Mouse (Mus musculus): Measurements from ENCODE around the gene Bag6. TPM values are rescaled to one million over a fixed set of nuclear protein-coding genes. Genes with fewer than 3 reads are reported as not detected.
A peak's percentile ranks its signal among the peaks of the same experiment; 100 is the strongest.

Bag6 gene
- total and polyA plus RNA-seq, 3 experiments: 140 to 252 (median 216) TPM

DNA sequence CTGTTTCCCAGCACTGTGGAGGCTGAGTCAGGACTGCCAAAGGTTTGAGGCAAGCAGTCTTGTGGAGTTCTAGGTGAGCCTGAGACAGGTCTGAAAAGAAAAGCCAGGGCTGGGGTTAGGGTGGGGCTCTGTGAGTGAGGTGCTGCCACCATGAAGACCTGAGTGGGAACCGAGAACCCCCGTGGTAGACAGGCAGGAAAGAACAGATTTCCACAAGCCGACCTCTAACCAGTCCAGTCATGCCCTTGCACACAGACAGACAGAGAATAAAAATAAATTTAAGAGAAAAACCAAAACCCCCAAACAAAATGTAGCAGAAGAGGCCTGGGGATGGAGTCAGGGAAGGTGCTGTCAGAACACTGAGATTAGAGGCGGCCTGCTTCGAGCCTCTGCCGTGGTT lies 40.4 kb downstream of the Bag6 start:
- TF ChIP-seq POLR2A (IDR thresholded peaks at IDR 0.05; ENCODE audit: insufficient read depth, low read depth, low read length): no peak
- no peak for TF ChIP-seq EP300 (IDR thresholded peaks at IDR 0.05; ENCODE audit: insufficient read depth, low read depth, low read length)
- no peak for TF ChIP-seq CTCF (IDR thresholded peaks at IDR 0.05)
- no peak overlapping the region for H3K27ac ChIP-seq
- no peaks in the 10 kb centered on the region for H3K36me3 ChIP-seq (ENCODE audit: control insufficient read depth, insufficient read depth, low read length)
- H3K4me3 ChIP-seq: no peak overlapping the region
- no peak for DNase-seq
- H3K4me1 ChIP-seq (ENCODE audit: control insufficient read depth, insufficient read depth, low read length): no peaks in the 10 kb centered on the region
- H3K9ac ChIP-seq (ENCODE audit: low read depth, low read length): no peak overlapping the region
- 80% methylated on average over 6 of the region's 6 CpGs for WGBS
- H3K27me3 ChIP-seq (ENCODE audit: control insufficient read depth, insufficient read depth, low read length): no peaks in the 10 kb centered on the region
- H3K79me2 ChIP-seq (replicated peaks; ENCODE audit: control insufficient read depth, insufficient read depth, low read length): no peaks in the 10 kb centered on the region
- intact Hi-C loops (cut with DNase I): no loop called here

DNA sequence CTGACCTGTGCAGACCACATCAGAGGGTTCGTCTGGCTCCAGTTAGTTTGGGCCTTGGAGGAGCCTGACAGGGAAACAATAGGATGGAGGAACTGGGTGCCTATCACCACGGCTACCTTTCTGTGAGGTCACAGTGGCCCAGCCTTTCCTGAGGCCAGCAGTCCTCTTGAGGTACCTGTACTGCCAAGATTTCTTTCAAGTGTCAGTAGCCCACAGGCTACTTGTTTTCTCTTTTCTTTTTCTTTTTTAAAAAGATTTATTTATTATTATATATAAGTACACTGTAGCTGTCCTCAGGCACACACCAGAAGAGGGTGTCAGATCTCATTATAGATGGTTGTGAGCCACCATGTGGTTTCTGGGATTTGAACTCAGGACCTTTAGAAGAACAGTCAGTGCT lies 41.0 kb downstream of the Bag6 start, which contains the start of gene Aif1:
TSS of gene Aif1 (minus strand) at position 101 of the 400 bp plus-strand sequence.
- no peak within 1 kb of the TSS for H3K4me3 ChIP-seq
- no peaks in the 10 kb centered on the region for H3K36me3 ChIP-seq (ENCODE audit: control insufficient read depth, insufficient read depth, low read length)
- H3K27me3 ChIP-seq (ENCODE audit: control insufficient read depth, insufficient read depth, low read length): no peaks in the 10 kb centered on the region
- no peak within 1 kb of the TSS for H3K9ac ChIP-seq (ENCODE audit: low read depth, low read length)
- no peak for DNase-seq
- WGBS: 63% methylated on average over 2 of the region's 2 CpGs
- intact Hi-C loops (cut with DNase I): no loop called here
- TF ChIP-seq POLR2A (IDR thresholded peaks at IDR 0.05; ENCODE audit: insufficient read depth, low read depth, low read length): no peak
- no peak for TF ChIP-seq CTCF (IDR thresholded peaks at IDR 0.05)
- TF ChIP-seq EP300 (IDR thresholded peaks at IDR 0.05; ENCODE audit: insufficient read depth, low read depth, low read length): no peak
- H3K27ac ChIP-seq: no peak within 1 kb of the TSS
- H3K79me2 ChIP-seq (replicated peaks; ENCODE audit: control insufficient read depth, insufficient read depth, low read length): no peaks in the 10 kb centered on the region
- no peaks in the 10 kb centered on the region for H3K4me1 ChIP-seq (ENCODE audit: control insufficient read depth, insufficient read depth, low read length)

DNA sequence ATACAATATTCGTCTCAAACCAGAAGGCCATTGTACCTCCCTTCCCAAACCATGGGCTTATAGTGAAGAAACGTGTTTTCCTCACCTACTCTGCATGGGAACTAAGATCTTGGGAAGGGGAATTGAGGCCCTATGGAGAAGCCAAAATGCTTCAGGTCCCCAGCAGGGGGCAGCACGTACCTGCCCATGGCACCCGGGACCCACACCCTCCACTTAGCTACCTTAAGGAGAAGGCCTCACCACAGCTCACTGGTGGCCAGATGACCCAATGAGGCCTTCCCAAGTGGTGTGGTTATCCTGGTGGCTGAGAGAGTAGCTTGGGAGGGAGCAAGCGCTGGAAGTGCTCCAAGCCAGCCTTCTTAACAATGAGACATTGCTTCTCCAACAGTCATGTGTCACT lies 43.5 kb downstream of the Bag6 start:
- H3K27me3 ChIP-seq (ENCODE audit: control insufficient read depth, insufficient read depth, low read length): no peaks in the 10 kb centered on the region
- no peaks in the 10 kb centered on the region for H3K4me1 ChIP-seq (ENCODE audit: control insufficient read depth, insufficient read depth, low read length)
- no peak overlapping the region for H3K9ac ChIP-seq (ENCODE audit: low read depth, low read length)
- H3K27ac ChIP-seq: no peak overlapping the region
- H3K4me3 ChIP-seq: no peak overlapping the region
- no peaks in the 10 kb centered on the region for H3K36me3 ChIP-seq (ENCODE audit: control insufficient read depth, insufficient read depth, low read length)
- peak; percentile 80 to 87 for DNase-seq
- WGBS: 15% methylated on average over 5 of the region's 5 CpGs
- H3K79me2 ChIP-seq (replicated peaks; ENCODE audit: control insufficient read depth, insufficient read depth, low read length): no peaks in the 10 kb centered on the region
- intact Hi-C loops (cut with DNase I): loop anchor here (1.0 kb wide), 1 partner anchor 54 kb away; no protein-coding TSS in a partner anchor
- peak; percentile 98; the same call in 1 of the 2 replicates for TF ChIP-seq CTCF (IDR thresholded peaks at IDR 0.05)
- peak; percentile 90 for TF ChIP-seq EP300 (IDR thresholded peaks at IDR 0.05; ENCODE audit: insufficient read depth, low read depth, low read length)
- no peak for TF ChIP-seq POLR2A (IDR thresholded peaks at IDR 0.05; ENCODE audit: insufficient read depth, low read depth, low read length)

DNA sequence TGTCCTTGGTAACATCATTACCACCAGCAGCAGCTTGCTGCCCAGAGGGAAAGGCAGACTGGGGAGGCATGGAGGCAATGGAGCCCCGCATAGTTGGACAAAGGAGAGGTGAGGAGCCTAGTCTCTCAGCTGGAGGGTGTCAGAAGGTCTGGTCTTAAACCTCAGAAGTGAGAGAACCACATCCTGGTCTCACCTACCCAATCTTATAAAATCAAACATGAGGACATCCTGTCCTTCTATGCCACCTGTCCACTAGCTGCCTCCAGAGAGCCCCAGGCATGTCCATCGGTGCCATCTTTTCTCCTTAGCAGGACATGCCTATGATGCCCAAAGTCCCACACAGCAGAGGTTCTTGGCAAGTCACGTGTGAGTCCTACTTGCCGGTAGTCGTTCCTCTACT lies 45.1 kb downstream of the Bag6 start:
- no peak for DNase-seq
- intact Hi-C loops (cut with DNase I): no loop called here
- Histone ChIP-seq H3K9ac (ENCODE audit: low read depth, low read length) (no peak overlapping the region), H3K36me3 (ENCODE audit: control insufficient read depth, insufficient read depth, low read length) (no peaks in the 10 kb centered on the region), H3K4me1 (ENCODE audit: control insufficient read depth, insufficient read depth, low read length) (no peaks in the 10 kb centered on the region), H3K27ac (no peak overlapping the region), H3K27me3 (ENCODE audit: control insufficient read depth, insufficient read depth, low read length) (no peaks in the 10 kb centered on the region), H3K4me3 (no peak overlapping the region), H3K79me2 (replicated peaks; ENCODE audit: control insufficient read depth, insufficient read depth, low read length) (no peaks in the 10 kb centered on the region)
- no peak for TF ChIP-seq POLR2A (IDR thresholded peaks at IDR 0.05; ENCODE audit: insufficient read depth, low read depth, low read length)
- TF ChIP-seq EP300 (IDR thresholded peaks at IDR 0.05; ENCODE audit: insufficient read depth, low read depth, low read length): no peak
- no peak for TF ChIP-seq CTCF (IDR thresholded peaks at IDR 0.05)
- 82% methylated on average over 5 of the region's 5 CpGs for WGBS

DNA sequence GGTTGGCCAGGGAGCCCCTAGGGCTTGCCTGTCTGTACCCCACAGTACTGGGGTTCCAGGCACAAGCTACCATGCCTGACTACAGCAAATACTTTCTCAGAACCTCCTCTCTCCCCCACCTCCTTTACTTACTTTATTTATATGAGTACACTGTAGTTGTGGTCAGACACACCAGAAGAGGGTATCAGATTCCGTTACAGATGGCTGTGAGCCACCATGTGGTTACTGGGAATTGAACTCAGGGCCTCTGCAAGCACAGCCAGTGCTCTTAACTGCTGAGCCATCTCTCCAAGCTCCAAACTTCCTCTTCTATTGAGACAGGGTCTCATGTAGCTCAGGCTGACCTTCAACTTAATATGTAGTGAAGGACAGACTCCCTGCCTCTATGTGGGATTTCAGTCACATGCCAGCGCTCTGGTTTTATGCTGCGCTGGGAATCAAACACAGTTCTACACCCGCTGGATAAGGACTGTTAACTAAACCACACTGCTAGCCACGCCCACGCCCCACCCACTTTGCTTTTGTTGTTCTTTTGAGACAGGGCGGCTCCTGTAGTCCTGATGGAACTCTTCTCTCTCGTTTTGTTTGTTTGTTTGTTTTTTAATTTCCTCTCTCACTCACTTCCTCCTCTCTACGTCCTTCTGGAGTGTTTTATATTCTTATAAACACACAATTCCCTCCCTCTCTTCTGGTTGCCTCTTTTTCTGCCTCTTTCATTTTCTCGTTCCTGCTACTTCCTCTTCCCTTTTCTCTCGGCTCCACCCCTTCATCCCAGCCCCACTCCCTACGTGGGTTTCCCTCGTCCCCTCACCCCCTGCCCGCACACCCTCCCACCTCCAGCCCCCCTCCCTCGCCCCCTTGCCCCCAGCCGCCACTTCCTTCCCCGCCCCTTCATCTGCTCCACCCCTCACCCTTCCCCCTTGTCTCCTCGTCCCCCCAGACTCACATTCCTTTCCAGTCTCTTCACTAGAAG lies 50.9 kb downstream of the Bag6 start:
- Histone ChIP-seq H3K4me1 (ENCODE audit: control insufficient read depth, insufficient read depth, low read length) (no peaks in the 10 kb centered on the region; the same call in 1 of the 2 replicates), H3K36me3 (ENCODE audit: control insufficient read depth, insufficient read depth, low read length) (no peaks in the 10 kb centered on the region), H3K4me3 (peak overlapping the region; percentile 54), H3K79me2 (replicated peaks; ENCODE audit: control insufficient read depth, insufficient read depth, low read length) (no peaks in the 10 kb centered on the region), H3K27me3 (ENCODE audit: control insufficient read depth, insufficient read depth, low read length) (no peaks in the 10 kb centered on the region), H3K27ac (peak overlapping the region; percentile 72), H3K9ac (ENCODE audit: low read depth, low read length) (no peak overlapping the region)
- peak; percentile 82 to 83 for DNase-seq
- WGBS: 5% methylated on average over 15 of the region's 18 CpGs
- intact Hi-C loops (cut with DNase I): no loop called here
- peak; percentile 53; the same call in 1 of the 2 replicates for TF ChIP-seq POLR2A (IDR thresholded peaks at IDR 0.05; ENCODE audit: insufficient read depth, low read depth, low read length)
- no peak for TF ChIP-seq EP300 (IDR thresholded peaks at IDR 0.05; ENCODE audit: insufficient read depth, low read depth, low read length)
- TF ChIP-seq CTCF (IDR thresholded peaks at IDR 0.05): no peak

DNA sequence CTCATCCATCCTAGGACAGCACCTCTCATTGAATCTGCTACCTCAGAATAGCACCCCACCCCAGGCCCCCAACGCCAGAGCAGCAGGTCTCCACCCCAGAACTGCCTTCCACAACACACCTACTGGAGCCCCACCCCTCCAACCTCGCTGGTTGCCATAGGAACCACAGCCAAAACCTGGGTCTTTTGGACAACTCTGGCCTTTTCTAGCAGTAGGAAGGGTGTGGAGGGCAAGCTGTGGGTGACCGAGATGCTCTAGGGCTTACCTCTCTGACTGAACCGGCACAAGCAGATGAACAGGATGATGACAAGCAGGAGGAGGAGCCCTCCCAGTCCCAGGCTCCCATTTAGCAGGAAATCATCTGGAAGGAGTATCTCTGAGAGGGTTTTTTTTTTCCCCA lies 51.7 kb downstream of the Bag6 start:
- Histone ChIP-seq H3K27ac (peak overlapping the region; percentile 34), H3K4me1 (ENCODE audit: control insufficient read depth, insufficient read depth, low read length) (no peaks in the 10 kb centered on the region; the same call in 1 of the 2 replicates), H3K9ac (ENCODE audit: low read depth, low read length) (peak overlapping the region; percentile 6; the same call in 1 of the 2 replicates), H3K36me3 (ENCODE audit: control insufficient read depth, insufficient read depth, low read length) (no peaks in the 10 kb centered on the region), H3K4me3 (no peak overlapping the region), H3K27me3 (ENCODE audit: control insufficient read depth, insufficient read depth, low read length) (no peaks in the 10 kb centered on the region), H3K79me2 (replicated peaks; ENCODE audit: control insufficient read depth, insufficient read depth, low read length) (no peaks in the 10 kb centered on the region)
- peak; percentile 57 to 60 for DNase-seq
- intact Hi-C loops (cut with DNase I): no loop called here
- TF ChIP-seq EP300 (IDR thresholded peaks at IDR 0.05; ENCODE audit: insufficient read depth, low read depth, low read length) (no peak), POLR2A (IDR thresholded peaks at IDR 0.05; ENCODE audit: insufficient read depth, low read depth, low read length) (peak; percentile 23; the same call in 1 of the 2 replicates), CTCF (IDR thresholded peaks at IDR 0.05) (no peak)
- 6% methylated on average over 4 of the region's 4 CpGs for WGBS
